Mouse (Mus musculus): ENCODE results near the gene Mpig6b. TPM values are rescaled to one million over a fixed set of nuclear protein-coding genes. Genes with fewer than 3 reads are reported as not detected.
"Not testable (repeated sequence)": the region's sequence is repeated elsewhere in the genome, so short reads cannot be mapped to it uniquely, and the experiment has no call there.

The Mpig6b gene
- polyA plus RNA-seq, 1 experiment: 3.7 TPM

DNA sequence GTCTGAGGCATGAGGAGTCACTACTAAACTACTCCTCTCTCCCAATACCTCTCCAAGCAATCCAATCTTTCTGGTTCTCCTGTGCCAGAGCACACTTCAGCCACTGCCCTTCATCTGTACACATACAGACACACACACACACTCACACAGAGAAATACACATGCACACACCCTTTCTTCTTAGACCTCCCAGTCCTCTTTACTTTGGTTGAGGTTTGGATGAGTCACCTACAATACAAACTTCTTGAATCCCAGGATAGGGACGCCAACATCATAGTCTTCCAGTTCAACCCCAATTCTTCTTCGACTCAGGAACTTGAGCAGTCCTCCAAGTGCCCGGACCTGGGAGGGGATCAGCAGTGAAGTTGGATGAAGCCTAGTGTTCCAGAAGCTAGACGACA, 22.2 kb downstream of the Mpig6b start:
- no peak overlapping the region for H3K4me3 ChIP-seq (ENCODE audit: control insufficient read depth, low read depth, low read length)
- no peak overlapping the region for H3K27ac ChIP-seq (ENCODE audit: control insufficient read depth, insufficient read depth, low read depth, low read length)
- H3K4me1 ChIP-seq (ENCODE audit: control insufficient read depth, insufficient read depth, low read length): peaks cover 5% of the 10 kb centered on the region

DNA sequence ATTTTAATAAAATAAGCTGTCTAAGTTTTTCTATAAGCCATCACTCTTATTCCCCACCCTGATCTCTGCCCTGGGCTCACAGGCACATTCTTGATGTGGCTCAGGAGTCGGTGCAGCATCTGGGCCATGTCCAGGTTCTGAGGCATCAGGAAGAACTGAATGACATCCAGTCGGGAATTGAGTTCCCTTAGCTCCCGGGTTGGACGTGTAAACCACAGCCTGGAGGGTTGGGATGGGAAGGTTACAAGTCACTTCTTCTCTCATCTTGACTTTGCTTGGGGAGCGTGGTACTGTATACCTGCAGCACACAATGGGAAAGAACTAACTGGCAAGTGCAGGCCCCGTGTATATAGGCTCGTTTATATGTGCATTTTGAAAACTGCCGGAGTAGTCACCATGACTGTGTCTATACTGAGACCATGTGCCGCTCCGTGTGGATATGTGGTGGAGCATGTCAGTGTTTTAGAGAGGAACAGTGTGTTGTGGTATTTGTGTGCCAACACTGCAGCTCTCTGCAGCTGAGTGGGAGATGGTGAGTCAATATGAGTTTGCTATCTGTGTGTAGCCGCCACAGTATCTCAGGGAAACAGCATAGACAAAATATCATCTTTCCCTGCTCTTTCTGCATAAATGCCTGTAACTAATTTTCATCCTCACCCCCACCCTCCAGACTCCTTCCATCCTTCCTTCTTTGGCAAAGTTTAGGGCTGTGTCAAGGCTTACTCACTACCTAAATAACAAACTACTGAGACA, 26.7 kb downstream of the Mpig6b start:
- Histone ChIP-seq H3K4me3 (ENCODE audit: control insufficient read depth, low read depth, low read length) (no peak overlapping the region), H3K27me3 (ENCODE audit: control insufficient read depth, insufficient read depth, low read length) (no peaks in the 10 kb centered on the region), H3K27ac (ENCODE audit: control insufficient read depth, insufficient read depth, low read depth, low read length) (no peak overlapping the region), H3K4me1 (ENCODE audit: control insufficient read depth, insufficient read depth, low read length) (no peaks in the 10 kb centered on the region), H3K36me3 (ENCODE audit: control insufficient read depth, insufficient read depth, low read length) (no peaks in the 10 kb centered on the region)
- TF ChIP-seq CTCF (IDR thresholded peaks at IDR 0.05; ENCODE audit: control insufficient read depth, insufficient read depth, insufficient replicate concordance, low read depth, low read length) (no peak), POLR2A (IDR thresholded peaks at IDR 0.05; ENCODE audit: control insufficient read depth, low read depth, low read length) (no peak)

More for the DNA sequence above, 22.2 kb downstream of the Mpig6b start:
- H3K36me3 ChIP-seq (ENCODE audit: control insufficient read depth, insufficient read depth, low read length): no peaks in the 10 kb centered on the region
- H3K27me3 ChIP-seq (ENCODE audit: control insufficient read depth, insufficient read depth, low read length): no peaks in the 10 kb centered on the region
- no peak for TF ChIP-seq POLR2A (IDR thresholded peaks at IDR 0.05; ENCODE audit: control insufficient read depth, low read depth, low read length)
- TF ChIP-seq CTCF (IDR thresholded peaks at IDR 0.05; ENCODE audit: control insufficient read depth, insufficient read depth, insufficient replicate concordance, low read depth, low read length): no peak

DNA sequence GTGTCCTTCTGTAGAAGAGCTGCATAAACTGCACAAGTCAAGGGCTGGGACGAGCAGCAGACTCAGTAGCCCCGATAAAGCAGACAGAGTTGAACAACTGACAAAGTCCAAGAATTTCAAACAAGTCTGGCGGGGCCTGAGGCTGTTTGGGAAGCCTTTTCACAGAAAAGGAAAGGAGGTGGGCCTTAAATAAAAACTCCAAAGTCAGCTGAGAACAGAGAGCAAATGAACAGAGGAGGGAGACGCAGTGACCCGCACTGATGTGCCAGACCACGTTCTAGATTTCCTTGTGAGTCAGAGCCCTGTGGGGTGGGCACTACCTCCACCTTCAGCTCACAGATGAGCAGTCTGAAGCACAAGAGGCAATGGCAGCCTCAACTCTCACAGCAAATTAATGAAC, 31.1 kb downstream of the Mpig6b start:
- TF ChIP-seq CTCF (IDR thresholded peaks at IDR 0.05; ENCODE audit: control insufficient read depth, insufficient read depth, insufficient replicate concordance, low read depth, low read length): no peak
- no peak for TF ChIP-seq POLR2A (IDR thresholded peaks at IDR 0.05; ENCODE audit: control insufficient read depth, low read depth, low read length)
- H3K4me3 ChIP-seq (ENCODE audit: control insufficient read depth, low read depth, low read length): no peak overlapping the region
- H3K4me1 ChIP-seq (ENCODE audit: control insufficient read depth, insufficient read depth, low read length): peaks cover 2% of the 10 kb centered on the region; the same call in 1 of the 2 replicates
- H3K27me3 ChIP-seq (ENCODE audit: control insufficient read depth, insufficient read depth, low read length): no peaks in the 10 kb centered on the region
- no peaks in the 10 kb centered on the region for H3K36me3 ChIP-seq (ENCODE audit: control insufficient read depth, insufficient read depth, low read length)
- H3K27ac ChIP-seq (ENCODE audit: control insufficient read depth, insufficient read depth, low read depth, low read length): no peak overlapping the region; the same call in 1 of the 2 replicates

DNA sequence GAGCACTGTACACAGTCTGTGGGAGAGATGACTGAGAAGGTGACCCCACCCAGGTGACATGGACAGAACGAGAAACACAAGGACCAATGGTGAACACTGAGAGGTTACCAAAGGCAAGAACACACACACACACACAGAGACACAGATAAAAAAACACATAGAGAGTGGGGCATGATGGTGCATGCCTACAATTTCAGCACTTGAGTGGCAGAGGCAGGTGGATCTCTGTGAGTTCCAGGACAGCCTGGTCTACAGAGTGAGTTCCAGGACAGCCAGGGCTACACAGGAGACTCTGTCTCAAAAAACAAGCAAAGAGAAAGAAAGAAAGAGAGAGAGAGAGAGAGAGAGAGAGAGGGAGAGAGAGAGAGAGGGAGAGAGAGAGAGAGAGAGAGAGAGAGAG, 32.3 kb downstream of the Mpig6b start:
- H3K27ac ChIP-seq (ENCODE audit: control insufficient read depth, insufficient read depth, low read depth, low read length); H3K27me3 ChIP-seq (ENCODE audit: control insufficient read depth, insufficient read depth, low read length); H3K36me3 ChIP-seq (ENCODE audit: control insufficient read depth, insufficient read depth, low read length); H3K4me3 ChIP-seq (ENCODE audit: control insufficient read depth, low read depth, low read length); H3K4me1 ChIP-seq (ENCODE audit: control insufficient read depth, insufficient read depth, low read length): not testable (repeated sequence)

DNA sequence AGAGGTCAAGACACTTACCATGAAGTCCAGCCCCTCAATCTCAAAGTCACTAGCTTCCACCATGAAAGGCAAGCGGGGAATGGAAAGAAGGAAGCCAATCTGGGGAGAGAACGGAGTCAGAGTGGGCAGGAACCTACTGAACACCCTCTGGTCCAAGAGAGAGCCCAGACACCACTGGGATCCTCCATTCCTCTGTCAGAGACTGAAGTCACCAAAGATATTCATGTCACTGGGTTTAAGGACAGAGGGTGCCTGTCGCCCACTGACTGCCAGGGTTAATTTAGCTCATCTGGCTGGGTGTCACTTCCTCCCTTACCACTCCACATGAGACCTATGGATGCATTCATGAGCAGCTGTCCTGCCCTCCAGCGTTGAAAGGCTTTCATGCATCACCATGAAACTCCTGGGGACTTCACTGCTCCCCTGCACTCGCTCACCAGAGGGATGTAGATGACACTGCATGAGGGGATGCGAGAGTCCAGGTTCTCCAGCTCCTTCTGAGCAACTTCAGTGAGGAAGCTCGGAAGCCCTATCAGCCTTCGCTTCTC, 33.6 kb downstream of the Mpig6b start:
- H3K36me3 ChIP-seq (ENCODE audit: control insufficient read depth, insufficient read depth, low read length): no peaks in the 10 kb centered on the region
- H3K27me3 ChIP-seq (ENCODE audit: control insufficient read depth, insufficient read depth, low read length): no peaks in the 10 kb centered on the region
- peaks cover 2% of the 10 kb centered on the region; the same call in 1 of the 2 replicates for H3K4me1 ChIP-seq (ENCODE audit: control insufficient read depth, insufficient read depth, low read length)
- H3K4me3 ChIP-seq (ENCODE audit: control insufficient read depth, low read depth, low read length): no peak overlapping the region
- no peak overlapping the region for H3K27ac ChIP-seq (ENCODE audit: control insufficient read depth, insufficient read depth, low read depth, low read length)
- no peak for TF ChIP-seq POLR2A (IDR thresholded peaks at IDR 0.05; ENCODE audit: control insufficient read depth, low read depth, low read length)
- TF ChIP-seq CTCF (IDR thresholded peaks at IDR 0.05; ENCODE audit: control insufficient read depth, insufficient read depth, insufficient replicate concordance, low read depth, low read length): no peak

DNA sequence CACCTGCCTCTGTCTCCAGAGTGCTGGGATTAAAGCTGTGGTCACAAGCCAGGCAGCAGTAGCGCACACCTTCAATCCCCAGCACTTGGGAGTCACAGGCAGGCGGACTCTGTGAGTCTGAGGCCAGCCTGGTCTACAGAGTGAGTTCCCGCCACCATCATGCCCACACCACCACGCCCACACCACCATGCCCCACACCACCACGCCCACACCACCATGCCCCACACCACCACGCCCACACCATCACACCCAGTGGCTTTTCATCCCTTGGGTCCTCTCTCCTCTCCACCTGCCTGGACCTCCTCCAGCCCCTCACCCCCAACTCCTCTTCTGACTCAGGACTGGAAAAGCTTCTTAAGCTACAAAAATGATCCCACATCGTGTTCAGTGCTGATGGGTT, 34.1 kb downstream of the Mpig6b start:
- Histone ChIP-seq H3K27me3 (ENCODE audit: control insufficient read depth, insufficient read depth, low read length) (no peaks in the 10 kb centered on the region), H3K4me1 (ENCODE audit: control insufficient read depth, insufficient read depth, low read length) (peaks cover 2% of the 10 kb centered on the region; the same call in 1 of the 2 replicates), H3K36me3 (ENCODE audit: control insufficient read depth, insufficient read depth, low read length) (no peaks in the 10 kb centered on the region), H3K4me3 (ENCODE audit: control insufficient read depth, low read depth, low read length) (no peak overlapping the region), H3K27ac (ENCODE audit: control insufficient read depth, insufficient read depth, low read depth, low read length) (no peak overlapping the region)
- no peak for TF ChIP-seq POLR2A (IDR thresholded peaks at IDR 0.05; ENCODE audit: control insufficient read depth, low read depth, low read length)
- no peak for TF ChIP-seq CTCF (IDR thresholded peaks at IDR 0.05; ENCODE audit: control insufficient read depth, insufficient read depth, insufficient replicate concordance, low read depth, low read length)

DNA sequence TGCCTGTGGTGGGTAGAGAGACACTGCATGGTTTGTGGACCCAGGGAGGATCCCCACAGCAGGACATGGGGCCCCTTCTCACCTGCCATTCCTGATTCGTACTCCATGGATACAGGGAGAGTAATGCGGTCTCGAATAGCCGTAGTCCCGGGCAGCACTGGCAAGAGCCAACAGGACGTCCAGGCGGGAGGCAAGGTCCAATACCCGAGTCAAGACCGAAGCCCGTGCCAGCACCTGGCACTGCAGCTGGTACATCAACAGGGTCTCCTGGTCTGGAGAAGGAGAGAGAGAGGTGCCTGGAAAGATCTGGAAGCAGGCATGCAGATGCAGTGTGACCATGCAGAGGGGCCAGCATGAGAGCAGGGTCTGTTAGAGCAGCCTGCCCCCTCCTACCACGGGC, 34.7 kb downstream of the Mpig6b start:
- no peak overlapping the region for H3K4me3 ChIP-seq (ENCODE audit: control insufficient read depth, low read depth, low read length)
- peak overlapping the region; percentile 3; the same call in 1 of the 2 replicates for H3K27ac ChIP-seq (ENCODE audit: control insufficient read depth, insufficient read depth, low read depth, low read length)
- H3K27me3 ChIP-seq (ENCODE audit: control insufficient read depth, insufficient read depth, low read length): no peaks in the 10 kb centered on the region
- no peaks in the 10 kb centered on the region for H3K36me3 ChIP-seq (ENCODE audit: control insufficient read depth, insufficient read depth, low read length)
- peaks cover 2% of the 10 kb centered on the region; the same call in 1 of the 2 replicates for H3K4me1 ChIP-seq (ENCODE audit: control insufficient read depth, insufficient read depth, low read length)
- TF ChIP-seq POLR2A (IDR thresholded peaks at IDR 0.05; ENCODE audit: control insufficient read depth, low read depth, low read length): no peak
- no peak for TF ChIP-seq CTCF (IDR thresholded peaks at IDR 0.05; ENCODE audit: control insufficient read depth, insufficient read depth, insufficient replicate concordance, low read depth, low read length)
